Mouse (Mus musculus) thymus, postnatal 10 days (tissue): Measurements from ENCODE around the gene Tbrg4.

Source experiments
- DNase-seq, 2 experiments: peaks; one replicate each; pipeline ENCODE4 v3.0.0; 2021; ENCODE audit warnings: low spot score in 2 of 2

The Tbrg4 gene

GRCm38 (mm10) chr11:6623704-6624103 lies 2.2 kb downstream of the Tbrg4 start:
- DNase-seq, result no peak

DNA sequence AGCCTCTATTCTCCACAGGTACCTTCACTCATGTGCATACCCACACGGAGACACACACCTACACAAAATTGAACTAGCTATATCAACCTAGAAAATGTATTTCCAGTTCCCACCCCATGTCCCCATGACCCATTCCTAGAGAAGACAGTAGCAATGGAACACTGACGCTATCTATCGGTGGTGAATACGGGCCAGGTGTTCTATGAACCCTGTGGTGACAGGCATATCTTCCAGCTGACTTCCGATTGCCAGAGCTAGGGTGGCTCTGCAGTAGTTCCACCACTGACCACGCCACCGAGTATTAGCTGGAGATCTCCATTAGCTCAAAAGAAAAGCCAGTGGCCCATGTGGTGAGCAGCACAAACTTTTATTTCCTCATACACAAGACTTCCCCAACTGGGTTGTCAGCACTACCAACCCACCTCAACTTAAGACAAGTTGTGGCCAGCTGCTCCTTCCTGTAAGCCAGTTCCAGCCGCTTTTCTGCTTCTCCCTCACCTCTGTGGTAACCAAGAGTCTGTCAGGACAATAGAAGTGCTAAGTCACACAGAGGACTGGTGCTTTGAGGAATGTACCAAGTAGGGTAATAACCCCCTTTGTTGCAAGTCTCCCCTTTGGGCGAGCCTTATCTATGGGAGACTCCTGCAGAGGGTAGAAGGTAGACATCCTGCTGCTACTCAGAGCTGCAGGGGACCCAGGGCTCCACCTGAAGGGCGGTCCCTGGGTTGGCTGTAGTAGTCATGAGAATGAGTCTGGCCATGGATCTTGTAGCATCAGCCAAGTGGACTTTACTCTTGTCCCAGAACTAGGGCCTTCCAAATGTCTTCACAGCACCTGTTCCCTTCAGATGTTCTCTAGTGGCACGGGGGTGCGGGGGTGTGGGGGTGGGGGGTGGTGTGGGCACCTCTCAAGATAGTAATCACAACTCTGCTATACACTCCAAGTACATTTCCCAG lies 10.3 kb downstream of the Tbrg4 start:
- DNase-seq, result no peak

DNA sequence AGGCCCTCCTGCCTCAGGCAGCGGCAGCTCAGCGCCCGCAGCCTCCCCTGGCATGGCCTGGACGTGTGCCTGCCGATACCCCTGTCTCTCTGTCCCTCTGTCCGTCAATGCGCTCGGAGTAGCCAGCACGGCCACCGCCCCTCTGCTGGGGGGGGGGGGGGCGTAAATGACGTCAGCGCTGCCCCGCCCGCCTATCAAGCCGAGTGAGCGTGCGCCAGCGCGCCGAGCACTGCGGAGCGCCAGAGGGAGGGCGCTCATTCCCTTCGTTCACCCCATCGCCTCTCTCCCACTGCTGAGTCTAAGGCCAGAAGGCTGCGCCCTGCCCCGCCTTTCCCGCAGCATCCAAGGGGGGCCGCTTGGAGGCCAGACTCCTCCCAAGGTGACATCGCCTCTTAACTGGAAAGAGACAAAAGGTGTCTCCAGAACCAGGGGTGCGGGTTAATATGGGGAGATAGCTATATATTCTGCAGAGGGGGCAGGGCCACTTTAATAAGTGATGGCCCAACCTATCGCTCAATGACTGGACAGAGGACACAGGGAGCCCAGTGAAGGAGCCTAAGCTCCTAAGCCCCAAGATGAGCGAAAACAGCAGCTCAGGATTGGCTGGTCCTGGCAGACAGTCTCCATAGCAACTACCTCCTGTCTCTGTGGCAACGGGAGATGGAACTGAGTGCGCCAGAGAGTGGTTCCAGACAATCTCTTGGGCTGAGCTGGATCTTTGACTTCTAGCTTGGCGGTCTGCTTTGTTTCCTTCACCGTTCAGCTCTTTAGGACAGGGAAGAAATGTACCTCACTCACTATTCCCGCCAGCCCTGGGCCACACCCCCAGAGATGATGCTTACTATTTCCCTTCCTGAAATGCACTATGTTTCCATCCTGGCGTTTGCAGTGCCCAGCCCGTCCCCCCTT lies 20.1 kb downstream of the Tbrg4 start, which contains the start of gene Nacad:
Gene Nacad, minus strand, starts transcription at position 563 of the 909 bp plus-strand sequence.
- no peak for DNase-seq

- DNase-seq, result no peak
Observed at GRCm38 (mm10) chr11:6605021-6605481, 20.8 kb downstream of the Tbrg4 start.

- DNase-seq, result no peak
Observed at GRCm38 (mm10) chr11:6604604-6604936, 21.3 kb downstream of the Tbrg4 start.

- no peak for DNase-seq
Observed at GRCm38 (mm10) chr11:6603887-6604603, 21.8 kb downstream of the Tbrg4 start.

DNA sequence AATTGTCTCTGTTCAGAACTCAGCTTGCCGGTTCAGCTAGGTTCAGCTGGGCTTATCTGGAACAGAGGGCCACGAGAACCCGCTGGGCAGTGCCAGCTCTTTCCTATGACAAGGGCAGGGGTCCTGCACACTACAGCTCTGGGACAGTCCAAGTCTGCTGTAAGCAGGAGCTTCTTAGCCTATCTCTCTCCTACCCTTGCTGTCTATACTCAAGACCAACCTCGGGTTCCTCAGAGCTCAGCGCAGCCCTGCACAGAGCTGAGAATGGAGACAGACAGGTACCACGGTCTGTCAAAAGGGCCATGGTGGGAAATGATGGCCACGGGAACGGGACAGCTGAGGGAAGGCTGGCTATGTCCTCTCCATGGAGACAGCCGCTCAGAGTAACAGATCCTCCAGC lies 22.6 kb downstream of the Tbrg4 start:
- DNase-seq, result no peak

DNA sequence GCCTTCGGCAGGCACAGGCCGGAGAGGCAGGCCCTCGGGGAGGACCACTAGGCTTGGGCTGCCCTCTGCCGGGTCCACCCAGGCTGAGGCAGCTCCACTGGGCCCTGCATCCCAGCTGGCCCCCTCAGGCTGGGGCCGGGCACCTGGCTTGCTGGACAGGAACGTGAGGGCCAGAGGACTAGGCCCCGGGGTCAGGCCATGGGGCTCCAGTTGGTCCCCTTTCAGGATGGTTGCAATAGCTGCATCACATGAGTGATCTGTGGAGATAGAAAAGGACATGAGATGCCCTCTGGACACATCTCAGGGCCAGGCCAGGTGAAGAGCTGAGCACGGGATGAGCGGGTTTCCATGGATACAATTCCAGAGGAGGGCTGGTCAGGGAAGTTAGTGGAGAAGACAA lies 23.2 kb downstream of the Tbrg4 start:
- DNase-seq, result no peak

- no peak for DNase-seq
Observed at GRCm38 (mm10) chr11:6601649-6602480, 24.0 kb downstream of the Tbrg4 start.

DNA sequence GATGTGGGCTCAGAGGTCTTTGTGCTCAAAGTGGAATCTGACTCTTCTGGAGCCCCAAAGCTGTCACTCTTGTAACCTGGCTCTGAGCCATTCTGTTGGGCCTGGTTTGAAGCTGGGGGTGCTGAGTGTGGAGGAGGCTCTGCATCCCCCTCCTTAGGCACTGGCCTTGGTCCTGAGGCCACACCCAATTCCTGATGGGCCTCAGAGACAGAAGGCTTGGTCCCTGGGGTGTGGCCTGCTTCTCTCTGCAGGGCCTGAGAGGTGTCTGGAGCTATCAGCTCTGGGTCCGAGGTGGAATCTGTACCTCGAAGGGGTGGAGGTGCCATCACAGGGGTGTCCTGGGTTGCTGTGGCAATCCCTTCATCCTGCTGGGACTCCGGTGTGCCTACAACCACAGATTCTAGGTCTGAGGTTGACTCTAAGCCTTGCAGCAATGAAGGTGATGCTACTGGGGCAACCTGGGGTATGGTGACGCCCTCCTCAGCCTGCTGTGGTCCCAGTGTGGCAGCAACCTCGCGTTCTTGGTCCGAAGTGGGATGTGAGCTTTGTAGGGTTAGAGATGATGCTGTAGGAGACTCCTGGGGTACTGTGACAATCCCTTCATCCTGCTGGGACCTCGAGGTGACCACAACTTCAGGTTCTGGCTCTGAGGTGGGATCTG lies 25.5 kb downstream of the Tbrg4 start:
- no peak for DNase-seq

- DNase-seq, result no peak
Observed at GRCm38 (mm10) chr11:6599831-6600230, 26.0 kb downstream of the Tbrg4 start.

GRCm38 (mm10) chr11:6599011-6599681 lies 26.7 kb downstream of the Tbrg4 start:
- DNase-seq, result no peak

DNA sequence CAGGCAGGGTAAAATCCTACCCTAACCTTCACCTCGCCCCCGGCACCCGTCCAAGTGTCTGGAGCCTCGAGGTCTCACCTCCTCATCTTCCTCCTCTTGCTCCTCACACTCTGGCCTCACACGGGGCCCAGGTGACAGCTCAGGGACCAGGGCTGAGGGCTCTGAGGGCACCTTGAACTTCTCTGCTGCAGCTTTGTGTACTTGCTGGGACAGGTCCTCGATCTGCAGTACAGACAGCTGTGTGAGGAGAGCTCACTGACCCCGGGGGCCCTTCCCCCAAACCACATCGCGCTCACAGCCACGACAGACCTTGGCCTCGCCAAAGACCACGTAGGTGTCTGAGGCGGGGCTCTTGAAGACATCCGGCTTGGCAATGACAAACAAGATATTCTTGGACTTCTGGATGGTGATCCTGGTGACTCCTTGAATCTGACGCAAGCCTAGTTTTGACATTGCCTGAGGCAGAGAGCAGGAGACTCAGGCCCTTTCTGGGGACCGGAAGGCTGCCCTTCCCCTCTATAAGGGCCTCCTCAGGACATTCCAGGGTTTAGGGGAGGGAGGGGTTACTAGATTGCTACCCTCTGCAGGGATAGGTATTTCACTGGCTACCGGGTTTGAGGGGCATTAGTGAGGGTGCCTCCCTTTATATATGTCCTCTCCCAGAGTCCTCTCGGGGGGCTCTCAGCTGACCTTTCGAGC lies 27.5 kb downstream of the Tbrg4 start:
- no peak for DNase-seq

DNA sequence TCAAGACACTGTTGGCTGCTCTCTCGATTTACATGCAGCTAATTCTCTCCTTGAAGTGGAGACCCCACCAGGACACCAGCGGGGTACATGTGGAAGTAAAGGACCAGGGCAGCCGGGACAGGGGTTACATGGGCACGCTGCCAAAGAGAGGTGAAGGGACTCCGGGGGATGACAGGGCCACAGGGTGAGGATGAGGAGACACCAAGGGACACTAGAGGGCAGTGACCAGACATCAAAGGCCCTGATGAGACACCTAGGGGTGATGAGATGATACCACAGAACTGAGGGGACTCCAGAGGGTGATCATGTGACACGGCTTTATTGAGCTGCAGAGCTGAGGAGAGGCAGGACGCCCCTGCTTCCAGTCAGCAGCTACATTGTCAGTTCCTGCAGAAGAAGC lies 28.3 kb downstream of the Tbrg4 start:
- DNase-seq, result no peak

GRCm38 (mm10) chr11:6596616-6597015 lies 29.3 kb downstream of the Tbrg4 start:
- no peak for DNase-seq

- no peak for DNase-seq
Observed at GRCm38 (mm10) chr11:6596205-6596604, 29.7 kb downstream of the Tbrg4 start.

- no peak for DNase-seq
Observed at GRCm38 (mm10) chr11:6595339-6595738, 30.5 kb downstream of the Tbrg4 start.

GRCm38 (mm10) chr11:6594845-6595244 lies 31.0 kb downstream of the Tbrg4 start:
- DNase-seq, result no peak

DNA sequence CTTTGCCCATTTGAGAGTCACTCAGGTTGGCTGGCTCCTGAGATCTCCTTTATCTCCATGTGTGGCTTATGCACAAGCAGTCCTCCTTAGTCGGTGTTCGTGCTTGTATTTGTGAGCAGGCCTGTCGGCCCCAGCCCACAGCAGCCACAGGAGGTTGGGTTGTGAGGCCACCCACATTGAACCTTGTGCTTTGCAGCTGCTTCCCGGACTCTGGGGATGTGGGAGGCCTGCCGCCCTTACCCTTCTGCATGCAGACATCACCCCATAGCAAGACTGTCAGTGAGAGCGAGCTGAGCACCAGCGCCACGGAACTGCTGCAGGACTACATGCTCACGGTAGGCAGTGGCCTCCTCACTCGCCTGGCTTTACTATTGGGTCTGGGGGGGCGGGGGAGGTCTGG lies 32.5 kb downstream of the Tbrg4 start:
- no peak for DNase-seq
